Mouse (Mus musculus) embryo, embryonic 9.5 days (tissue): ENCODE data around the gene Olfr133.
"Not testable (repeated sequence)": the region's sequence is repeated elsewhere in the genome, so short reads cannot be mapped to it uniquely, and the experiment has no call there.

ENCODE experiments used
- DNase-seq: peaks from one replicate; pipeline ENCODE4 v3.0.0-alpha.2; 2017; ENCODE audit errors: extremely low spot score

Olfr133 gene

DNA sequence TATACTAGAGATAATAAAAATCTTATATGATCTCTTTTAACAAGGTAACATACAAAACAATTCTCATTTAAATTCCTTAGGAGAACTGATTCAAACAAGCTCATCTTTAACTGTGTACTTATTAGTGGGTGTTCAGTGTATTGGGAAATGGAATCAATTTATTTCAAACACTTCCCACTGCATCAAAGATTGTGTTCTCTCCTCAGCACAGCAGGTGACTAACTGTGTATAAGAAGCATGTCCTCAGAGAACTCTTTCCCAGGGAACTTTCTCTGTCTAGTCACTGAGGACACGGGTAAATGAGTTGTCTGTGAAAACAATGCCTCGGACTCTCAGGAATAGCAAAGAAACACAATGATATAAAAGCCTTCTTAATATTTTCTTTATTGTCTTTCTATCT, at the start of gene Olfr133:
TSS of gene Olfr133 (plus strand) at position 301 of the 400 bp plus-strand sequence.
- DNase-seq, result no peak

- DNase-seq, result not testable (repeated sequence)
Measured at GRCm38 (mm10) chr17:38124199-38124598, 20.9 kb upstream of the Olfr133 start.

DNA sequence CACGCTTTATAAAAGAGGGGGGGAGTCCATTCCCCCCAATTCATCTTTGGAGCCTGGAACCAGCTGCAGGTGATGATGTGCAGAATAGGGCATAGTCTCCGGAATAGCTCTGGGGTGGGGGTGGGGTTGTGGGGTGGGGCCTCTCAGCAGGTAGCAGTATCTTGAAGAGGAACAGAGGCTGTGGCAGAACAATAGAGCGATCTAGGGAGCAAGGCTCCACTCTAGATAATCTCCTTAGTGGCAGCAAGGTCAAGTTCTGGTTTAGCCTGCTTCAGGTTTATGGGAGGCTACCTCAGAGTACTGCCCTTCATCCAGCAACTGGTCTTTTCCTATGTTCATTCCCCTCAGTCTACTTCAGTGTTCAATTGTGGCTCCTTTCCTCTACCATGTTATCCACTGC, 19.7 kb upstream of the Olfr133 start:
- not testable (repeated sequence) for DNase-seq

DNA sequence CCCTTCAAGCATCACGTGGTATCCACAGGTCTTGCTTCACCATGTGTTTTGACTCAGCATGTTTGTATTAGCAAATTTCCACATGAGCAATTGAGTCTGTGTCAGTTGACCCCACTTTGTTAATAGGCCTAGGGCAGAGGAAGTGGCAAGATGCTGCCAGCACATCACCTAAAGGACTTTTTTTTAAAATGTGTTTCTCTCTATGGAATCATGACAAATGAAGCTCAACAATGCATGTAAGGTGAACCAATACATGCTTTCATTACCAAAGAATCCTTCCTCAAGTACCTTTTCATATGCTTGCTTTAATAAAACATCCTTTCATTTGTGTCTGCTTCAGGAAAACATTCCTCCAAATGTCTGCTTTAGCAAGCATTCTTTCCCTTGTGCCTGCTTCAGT, 10.7 kb upstream of the Olfr133 start, which contains the start of gene Olfr132:
TSS of gene Olfr132 (minus strand) at position 101 of the 400 bp plus-strand sequence.
- DNase-seq, result no peak

DNA sequence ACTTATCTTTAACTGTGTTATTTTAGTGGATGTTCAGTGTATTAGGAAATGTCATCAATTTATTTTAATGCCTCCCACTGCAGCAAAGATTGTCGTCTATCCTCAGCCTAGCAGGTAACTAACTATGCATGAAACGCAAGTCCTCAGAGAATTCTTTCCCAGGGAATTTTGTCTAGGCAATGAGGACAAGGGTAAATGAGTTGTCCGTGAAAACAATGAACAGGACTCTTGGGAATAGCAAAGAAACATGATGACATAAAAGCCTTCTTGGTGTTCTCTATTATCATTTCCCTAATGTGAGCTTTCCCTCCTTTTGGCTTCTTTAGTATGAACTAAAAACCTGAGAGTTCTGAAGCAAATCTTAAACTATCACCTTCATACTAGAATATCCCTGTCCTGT, 26.0 kb downstream of the Olfr133 start, which contains the start of gene Olfr134:
TSS of gene Olfr134 (plus strand) at position 301 of the 400 bp plus-strand sequence.
- DNase-seq, result no peak
